Mouse (Mus musculus): ENCODE measurements around the gene Fubp1.

The Fubp1 gene

GRCm38 (mm10) chr3:152276935-152277334 is 66.7 kb downstream of the Fubp1 start:
- no peak for DNase-seq (ENCODE audit: low spot score in 2 of 2)

GRCm38 (mm10) chr3:152277912-152278311 is 67.7 kb downstream of the Fubp1 start:
- DNase-seq (ENCODE audit: low spot score in 2 of 2) = no peak

GRCm38 (mm10) chr3:152278431-152278830 is 68.2 kb downstream of the Fubp1 start:
- DNase-seq (ENCODE audit: low spot score in 2 of 2) = no peak

- no peak for DNase-seq (ENCODE audit: low spot score in 2 of 2)
Measured at GRCm38 (mm10) chr3:152282126-152282525, 71.9 kb downstream of the Fubp1 start.

GRCm38 (mm10) chr3:152284306-152284705 is 74.1 kb downstream of the Fubp1 start:
- no peak for DNase-seq (ENCODE audit: low spot score in 2 of 2)

GRCm38 (mm10) chr3:152284759-152285158 is 74.5 kb downstream of the Fubp1 start:
- no peak for DNase-seq (ENCODE audit: low spot score in 2 of 2)

Measured in heart, adult 9 months (tissue).